Mouse (Mus musculus) stomach, postnatal 0 days (tissue): ENCODE measurements around the gene Rgs3. TPM values are rescaled to one million over a fixed set of nuclear protein-coding genes. Genes with fewer than 3 reads are reported as not detected.

Source experiments
- ATAC-seq: fragments of 200-750 bp; cut with Nextera tagmentation; 2 replicates; pipeline ENCODE4 v1.8.0; 2017; ENCODE audit not compliant: low FRiP score, low TSS enrichment
- DNase-seq: peaks from one replicate; pipeline ENCODE4 v3.0.0-alpha.2; 2016; ENCODE audit warnings: low spot score
- H3K27ac ChIP-seq: fragments of 300-500 bp; sonication (generic); replicated peaks from 2 replicates; pipeline ENCODE4 v1.5.1; 2014; ENCODE audit warnings: mild to moderate bottlenecking, control low read depth
- H3K27me3 ChIP-seq: fragments of 300-500 bp; sonication (generic); 2 replicates; pipeline ENCODE4 v1.6.1; 2014; ENCODE audit warnings: low read length; ENCODE audit not compliant: control insufficient read depth, insufficient read depth
- H3K36me3 ChIP-seq: fragments of 300-500 bp; sonication (generic); 2 replicates; pipeline ENCODE4 v1.6.1; 2014; ENCODE audit warnings: low read length, mixed read lengths; ENCODE audit not compliant: control insufficient read depth, insufficient read depth
- H3K4me1 ChIP-seq: fragments of 300-500 bp; sonication (generic); replicated peaks from 2 replicates; pipeline ENCODE4 v1.6.1; 2014; ENCODE audit warnings: antibody characterized with exemption; ENCODE audit not compliant: control insufficient read depth, insufficient read depth
- H3K4me2 ChIP-seq: fragments of 300-500 bp; sonication (generic); replicated peaks from 2 replicates; pipeline ENCODE4 v1.6.1; 2014; ENCODE audit warnings: low read depth, mild to moderate bottlenecking, control low read depth, moderate library complexity
- H3K4me3 ChIP-seq: fragments of 300-500 bp; sonication (generic); 2 replicates; pipeline ENCODE4 v1.5.1; 2014; ENCODE audit warnings: low read depth, low read length, control low read depth
- H3K9ac ChIP-seq: fragments of 300-500 bp; sonication (generic); 2 replicates; pipeline ENCODE4 v1.6.1; 2014; ENCODE audit warnings: mild to moderate bottlenecking, low read length, control low read depth, mixed read lengths
- H3K9me3 ChIP-seq: fragments of 300-500 bp; sonication (generic); 2 replicates; pipeline ENCODE4 v1.6.1; 2016; ENCODE audit warnings: low read length; ENCODE audit not compliant: control insufficient read depth
- CTCF ChIP-seq: IDR thresholded peaks from 2 replicates; pipeline ENCODE4 v1.5.1; 2016; ENCODE audit warnings: antibody characterized with exemption, low read depth, mild to moderate bottlenecking, moderate library complexity
- EP300 ChIP-seq: optimal IDR thresholded peaks from 2 replicates; pipeline ENCODE3; 2016; ENCODE audit warnings: antibody characterized with exemption
- WGBS: fragments of 180-500 bp; shearing (Covaris S2); extraction: QIAGEN DNeasy Blood & Tissue Kit; methylation state at CpG from one replicate; pipeline ENCODE4 v1.1.7; 2014; 5-methylcytosine and 5-hydroxymethylcytosine counted together
- polyA plus RNA-seq: library from polyadenylated mRNA; unstranded; fragments of >200 nt; fragmentation: Nextera tagmentation; extraction: Ambion mirVana; gene quantifications from 2 replicates; pipeline ENCODE4 v1.2.1, GENCODE M21; 2015

The Rgs3 gene
- polyA plus RNA-seq, 1 experiment from 2014 or later: 30.0 TPM

DNA sequence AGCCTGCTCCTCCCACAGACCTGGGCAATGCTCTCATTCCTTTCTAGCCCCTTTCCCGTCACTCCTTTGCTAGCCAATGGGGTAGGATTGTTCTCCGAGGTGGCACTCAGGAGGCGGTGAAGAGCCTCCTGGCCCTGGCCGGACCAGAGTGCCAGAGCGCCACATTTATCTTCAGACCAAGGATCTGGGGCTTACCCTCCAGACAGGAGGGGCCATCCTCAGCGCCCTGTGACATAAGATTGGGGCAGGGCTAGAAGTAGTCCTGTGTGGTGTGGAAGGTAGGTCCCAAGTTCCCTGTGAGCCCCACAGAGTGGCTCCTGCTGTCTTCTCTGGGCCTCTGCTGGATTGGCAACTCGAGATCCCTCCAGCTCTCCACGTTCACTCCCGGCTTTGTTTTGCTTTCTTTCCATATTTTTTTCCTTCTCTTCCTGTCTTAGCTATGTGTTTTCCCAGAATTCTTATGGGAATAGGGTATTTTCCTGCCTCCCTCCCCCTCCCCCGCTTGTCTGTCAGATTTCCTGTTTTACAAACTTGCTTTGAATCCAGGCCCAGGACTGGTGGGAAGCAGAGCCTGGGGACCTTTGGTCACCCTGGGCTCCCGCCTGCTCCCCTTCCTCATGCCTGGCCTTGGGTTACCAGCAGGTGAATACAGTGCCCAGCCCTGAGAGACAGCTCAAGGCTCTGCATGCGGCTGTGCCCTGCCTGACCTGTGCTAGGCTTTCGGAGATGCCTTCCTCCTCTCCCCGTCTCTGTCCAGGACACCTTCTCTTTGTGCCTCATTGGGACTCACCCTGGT, 62.4 kb downstream of the Rgs3 start:
- Histone ChIP-seq H3K36me3 (no peaks in the 10 kb centered on the region), H3K27ac (peak overlapping the region; percentile 50), H3K27me3 (no peaks in the 10 kb centered on the region), H3K4me1 (0 out of 2 replicates have a peak, but pooled peaks cover 2% of the 10 kb centered on the region), H3K9me3 (no peaks in the 10 kb centered on the region), H3K9ac (no peak overlapping the region), H3K4me3 (no peak overlapping the region), H3K4me2 (peak overlapping the region; percentile 25; the same call in 1 of the 2 replicates)
- TF ChIP-seq EP300 (no peak), CTCF (no peak)
- 70% methylated on average over 14 of the region's 14 CpGs for WGBS
- DNase-seq: no peak
- no peak for ATAC-seq

DNA sequence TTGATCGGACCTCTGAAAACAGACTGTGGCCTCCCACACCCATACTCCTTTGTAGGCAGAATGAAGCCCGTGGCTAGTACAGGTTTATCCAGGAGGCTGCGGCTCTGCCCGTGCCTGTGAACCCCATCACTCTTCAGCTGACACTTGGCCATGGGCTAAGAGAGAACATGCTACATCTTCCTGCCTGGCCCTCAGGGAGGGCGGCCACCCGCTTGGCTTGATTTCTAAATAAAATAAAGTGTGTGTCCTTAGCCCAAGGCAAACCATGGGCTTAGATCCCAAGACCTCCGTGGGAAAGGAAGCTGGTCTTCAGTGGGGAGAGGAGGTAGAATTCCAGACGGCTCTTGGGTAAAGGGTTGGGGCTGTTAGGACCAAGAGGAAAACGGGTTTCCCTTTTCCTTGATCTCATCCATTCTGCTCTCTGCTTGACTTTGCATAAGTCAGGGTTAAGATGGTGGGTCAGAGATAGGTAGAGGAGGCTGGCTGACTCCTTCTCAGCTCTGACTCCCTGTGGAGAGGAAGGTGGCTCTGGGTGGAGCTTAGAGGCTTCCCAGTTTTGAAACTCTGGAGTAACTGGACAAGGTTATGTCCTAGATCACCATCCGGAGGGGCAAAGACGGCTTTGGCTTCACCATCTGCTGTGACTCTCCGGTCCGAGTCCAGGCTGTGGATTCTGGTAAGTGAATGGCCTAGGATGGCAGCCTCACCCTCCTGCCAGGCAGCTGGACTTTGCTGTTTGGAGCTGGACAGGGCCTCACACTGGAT, 63.8 kb downstream of the Rgs3 start:
- Histone ChIP-seq H3K4me2 (no peak overlapping the region), H3K9ac (no peak overlapping the region), H3K4me1 (0 out of 2 replicates have a peak, but pooled peaks cover 2% of the 10 kb centered on the region), H3K27me3 (no peaks in the 10 kb centered on the region), H3K27ac (no peak overlapping the region), H3K9me3 (no peaks in the 10 kb centered on the region), H3K36me3 (peaks cover 4% of the 10 kb centered on the region; the same call in 1 of the 2 replicates), H3K4me3 (no peak overlapping the region)
- ATAC-seq (no peak), DNase-seq (no peak)
- 65% methylated on average over 13 of the region's 13 CpGs for WGBS
- TF ChIP-seq CTCF (no peak), EP300 (no peak)

DNA sequence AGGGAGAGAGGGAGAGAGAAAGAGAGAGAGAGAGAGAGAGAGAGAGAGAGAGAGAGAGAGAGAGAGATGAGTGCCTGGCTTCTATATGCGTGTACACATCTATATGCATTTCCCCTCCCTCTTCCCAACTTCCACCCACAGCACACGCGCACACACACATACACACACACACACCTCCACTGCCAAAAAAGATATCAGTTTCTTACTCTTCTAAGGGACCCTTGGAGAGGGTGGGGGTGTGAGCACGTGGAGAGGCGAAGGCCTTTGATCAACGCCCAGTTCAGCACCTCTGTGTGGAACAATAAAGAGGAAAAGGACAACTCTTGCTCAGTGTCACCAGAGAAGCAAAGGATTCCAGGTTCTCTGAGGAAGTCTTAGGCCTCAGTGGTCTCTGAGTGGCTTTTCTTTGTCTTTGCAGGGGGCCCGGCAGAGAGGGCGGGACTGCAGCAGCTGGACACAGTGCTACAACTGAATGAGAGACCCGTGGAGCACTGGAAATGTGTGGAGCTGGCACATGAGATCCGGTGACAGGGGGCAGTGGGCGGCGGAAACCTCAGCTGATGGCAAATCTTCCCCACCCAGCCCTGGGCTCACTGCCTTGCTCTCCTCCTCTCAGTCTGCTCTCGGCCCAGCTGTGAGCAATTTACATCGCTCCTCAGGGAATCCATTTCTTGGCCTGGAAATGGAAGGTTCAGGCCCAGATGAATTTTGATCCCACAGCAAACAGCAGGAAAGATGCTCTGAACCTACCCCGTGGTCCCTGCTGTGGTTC, 65.2 kb downstream of the Rgs3 start:
- 54% methylated on average over 15 of the region's 15 CpGs for WGBS

DNA sequence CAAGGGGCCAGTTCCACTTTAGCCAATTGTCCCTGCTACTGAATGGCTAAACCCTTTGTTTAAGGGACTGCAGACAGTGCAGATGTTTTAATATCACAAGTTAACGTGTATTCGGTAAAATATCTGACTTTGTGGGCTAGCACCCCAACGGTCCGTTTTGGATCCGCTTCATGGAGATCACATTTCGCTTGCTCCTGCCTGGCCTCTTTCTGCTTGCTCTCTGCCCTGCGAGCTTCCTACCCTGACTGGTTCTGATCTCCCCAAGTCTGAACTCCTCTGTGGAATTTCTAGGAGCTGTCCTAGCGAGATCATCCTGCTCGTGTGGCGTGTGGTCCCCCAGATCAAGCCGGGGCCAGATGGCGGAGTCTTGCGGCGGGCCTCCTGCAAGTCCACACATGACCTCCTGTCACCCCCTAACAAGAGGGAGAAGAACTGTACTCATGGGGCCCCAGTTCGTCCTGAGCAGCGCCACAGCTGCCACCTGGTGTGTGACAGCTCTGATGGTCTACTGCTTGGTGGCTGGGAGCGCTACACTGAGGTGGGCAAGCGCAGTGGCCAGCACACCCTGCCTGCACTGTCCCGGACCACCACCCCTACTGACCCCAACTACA, 65.9 kb downstream of the Rgs3 start:
- Histone ChIP-seq H3K36me3 (peaks cover 4% of the 10 kb centered on the region; the same call in 1 of the 2 replicates), H3K27ac (no peak overlapping the region), H3K4me2 (no peak overlapping the region), H3K9me3 (no peaks in the 10 kb centered on the region), H3K27me3 (no peaks in the 10 kb centered on the region), H3K4me1 (0 out of 2 replicates have a peak, but pooled peaks cover 2% of the 10 kb centered on the region), H3K9ac (no peak overlapping the region), H3K4me3 (no peak overlapping the region)
- TF ChIP-seq CTCF: no peak
- TF ChIP-seq EP300: no peak
- WGBS: 68% methylated on average over 19 of the region's 19 CpGs
- ATAC-seq (no peak), DNase-seq (no peak)

More for the DNA sequence above, 65.2 kb downstream of the Rgs3 start:
- Histone ChIP-seq H3K36me3 (peaks cover 4% of the 10 kb centered on the region; the same call in 1 of the 2 replicates), H3K27me3 (no peaks in the 10 kb centered on the region), H3K9me3 (no peaks in the 10 kb centered on the region), H3K4me1 (0 out of 2 replicates have a peak, but pooled peaks cover 2% of the 10 kb centered on the region), H3K27ac (no peak overlapping the region), H3K9ac (no peak overlapping the region), H3K4me3 (no peak overlapping the region), H3K4me2 (no peak overlapping the region)
- ATAC-seq: no peak
- DNase-seq: no peak
- TF ChIP-seq CTCF (no peak), EP300 (no peak)

DNA sequence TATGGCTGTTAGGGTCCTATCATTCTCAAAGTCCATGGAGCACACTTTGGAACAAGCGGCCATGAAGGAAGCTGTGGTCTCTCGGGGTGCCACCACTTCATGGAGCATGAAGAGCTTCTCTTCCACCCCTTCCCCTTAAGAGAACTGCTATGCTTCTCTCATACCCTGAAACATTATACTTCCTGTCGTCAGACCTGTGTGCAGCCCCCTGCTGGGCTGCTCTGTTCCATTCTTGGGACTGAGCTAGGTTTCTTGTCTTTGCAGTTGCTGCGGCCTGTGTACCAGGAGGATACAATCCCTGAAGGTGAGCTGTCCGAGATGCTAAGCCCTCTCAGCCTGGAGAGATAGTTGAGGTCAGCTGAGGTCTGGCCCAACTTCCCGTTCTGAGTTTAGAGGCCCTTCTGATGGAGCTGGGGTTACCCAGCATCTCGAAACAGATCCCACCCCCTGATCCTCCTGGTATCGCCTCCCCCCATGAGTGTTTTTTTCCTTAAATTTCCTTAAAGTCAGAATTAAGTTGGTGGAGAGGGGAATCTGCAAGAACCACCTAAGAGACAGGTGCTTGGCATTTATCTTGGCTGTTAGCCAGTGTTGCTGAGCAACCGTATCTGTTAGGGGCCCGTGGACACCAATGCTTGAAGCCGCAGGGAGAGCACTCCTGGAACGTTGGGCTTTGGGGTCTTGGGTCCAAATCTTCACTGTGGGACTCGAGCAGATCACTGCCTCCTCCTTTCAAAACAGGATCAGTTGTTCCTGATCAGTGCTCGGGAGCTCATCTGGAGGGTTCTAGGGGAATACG, 66.8 kb downstream of the Rgs3 start:
- TF ChIP-seq CTCF (peak; percentile 22; the same call in 1 of the 2 replicates), EP300 (no peak)
- Histone ChIP-seq H3K9ac (no peak overlapping the region), H3K27ac (no peak overlapping the region), H3K27me3 (no peaks in the 10 kb centered on the region), H3K4me1 (0 out of 2 replicates have a peak, but pooled peaks cover 2% of the 10 kb centered on the region), H3K9me3 (no peaks in the 10 kb centered on the region), H3K36me3 (peaks cover 4% of the 10 kb centered on the region; the same call in 1 of the 2 replicates), H3K4me2 (no peak overlapping the region), H3K4me3 (no peak overlapping the region)
- ATAC-seq (no peak), DNase-seq (peak; percentile 60)
- 62% methylated on average over 15 of the region's 15 CpGs for WGBS
